Mouse (Mus musculus) hindbrain, embryonic 11.5 days (tissue): ENCODE measurements around the gene Ylpm1. TPM values are rescaled to one million over a fixed set of nuclear protein-coding genes. Genes with fewer than 3 reads are reported as not detected.

Experiments used
- ATAC-seq: fragments of 200-750 bp; cut with Nextera tagmentation; 2 replicates; pipeline ENCODE4 v1.8.0; 2017; ENCODE audit warnings: mild to moderate bottlenecking, moderate TSS enrichment, moderate library complexity; ENCODE audit not compliant: low FRiP score
- DNase-seq: peaks from one replicate; pipeline ENCODE4 v3.0.0-alpha.2; 2015; ENCODE audit warnings: low spot score
- H3K27ac ChIP-seq: fragments of 300-500 bp; sonication (generic); 2 replicates; pipeline ENCODE4 v1.5.1; 2014; ENCODE audit warnings: mild to moderate bottlenecking, low read depth, low read length
- H3K27me3 ChIP-seq: fragments of 300-500 bp; sonication (generic); 2 replicates; pipeline ENCODE4 v1.6.1; 2014; ENCODE audit warnings: mild to moderate bottlenecking, low read length, moderate library complexity, mixed read lengths; ENCODE audit not compliant: control insufficient read depth, insufficient read depth
- H3K36me3 ChIP-seq: fragments of 300-500 bp; sonication (generic); 2 replicates; pipeline ENCODE4 v1.6.1; 2014; ENCODE audit warnings: mild to moderate bottlenecking, low read length, moderate library complexity, mixed read lengths; ENCODE audit not compliant: control insufficient read depth, insufficient read depth
- H3K4me1 ChIP-seq: fragments of 300-500 bp; sonication (generic); replicated peaks from 2 replicates; pipeline ENCODE4 v1.6.1; 2014; ENCODE audit warnings: low read length, mixed read lengths; ENCODE audit not compliant: control insufficient read depth, insufficient read depth
- H3K4me2 ChIP-seq: fragments of 300-500 bp; sonication (generic); replicated peaks from 2 replicates; pipeline ENCODE4 v1.6.1; 2014; ENCODE audit warnings: mild to moderate bottlenecking, low read depth, low read length
- H3K4me3 ChIP-seq: fragments of 300-500 bp; sonication (generic); 2 replicates; pipeline ENCODE4 v1.5.1; 2014; ENCODE audit warnings: low read depth, low read length
- H3K9ac ChIP-seq: fragments of 300-500 bp; sonication (generic); 2 replicates; pipeline ENCODE4 v1.6.1; 2014; ENCODE audit warnings: low read depth, low read length
- H3K9me3 ChIP-seq: fragments of 300-500 bp; sonication (generic); 2 replicates; pipeline ENCODE4 v1.6.1; 2016; ENCODE audit warnings: low read length; ENCODE audit not compliant: control insufficient read depth
- WGBS: fragments of 180-500 bp; shearing (Covaris S2); extraction: QIAGEN DNeasy Blood & Tissue Kit; methylation state at CpG from one replicate; pipeline ENCODE4 v1.1.7; 2014; 5-methylcytosine and 5-hydroxymethylcytosine counted together
- polyA plus RNA-seq: library from polyadenylated mRNA; unstranded; fragments of >200 nt; fragmentation: Nextera tagmentation; extraction: Ambion mirVana; gene quantifications from 2 replicates; pipeline ENCODE4 v1.2.1, GENCODE M21; 2014

Gene Ylpm1
- polyA plus RNA-seq, 1 experiment from 2014 or later, result 53.2 TPM

DNA sequence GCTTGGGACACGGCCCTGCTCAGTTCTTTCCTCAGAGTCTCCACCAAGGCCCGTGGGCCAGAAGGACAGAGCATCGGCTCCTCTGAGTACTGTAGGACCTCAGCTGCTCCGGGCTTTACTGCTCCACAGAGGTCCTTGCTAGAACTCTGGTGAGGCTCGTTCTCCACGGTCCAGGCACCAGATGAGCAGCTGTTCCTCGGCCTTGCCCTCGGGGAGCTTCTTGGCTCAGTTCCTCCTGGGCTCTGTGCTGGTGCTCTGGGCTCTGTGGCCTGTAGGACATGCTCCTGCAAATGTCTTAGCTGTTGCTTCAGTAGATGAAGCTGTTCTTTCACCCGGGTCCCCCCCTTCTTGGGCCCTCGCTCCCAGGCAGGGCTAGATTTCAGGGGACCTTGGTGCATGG lies 98.6 kb downstream of the Ylpm1 start:
- Histone ChIP-seq H3K9me3 (no peaks in the 10 kb centered on the region), H3K4me1 (no peaks in the 10 kb centered on the region; the same call in 1 of the 2 replicates), H3K27ac (no peak overlapping the region; the same call in 1 of the 2 replicates), H3K36me3 (no peaks in the 10 kb centered on the region), H3K4me3 (no peak overlapping the region), H3K27me3 (no peaks in the 10 kb centered on the region), H3K9ac (no peak overlapping the region), H3K4me2 (no peak overlapping the region)
- no peak for ATAC-seq
- DNase-seq, result peak; percentile 7
- 85% methylated on average over 10 of the region's 10 CpGs for WGBS

GRCm38 (mm10) chr12:85095146-85095545 lies 99.0 kb downstream of the Ylpm1 start:
- no peak overlapping the region for H3K9ac ChIP-seq
- no peaks in the 10 kb centered on the region for H3K36me3 ChIP-seq
- ATAC-seq (no peak), DNase-seq (no peak)
- H3K4me2 ChIP-seq, result no peak overlapping the region
- no peaks in the 10 kb centered on the region for H3K9me3 ChIP-seq
- 85% methylated on average over 11 of the region's 11 CpGs for WGBS
- H3K27me3 ChIP-seq, result no peaks in the 10 kb centered on the region
- no peak overlapping the region for H3K4me3 ChIP-seq
- no peaks in the 10 kb centered on the region; the same call in 1 of the 2 replicates for H3K4me1 ChIP-seq
- H3K27ac ChIP-seq, result no peak overlapping the region; the same call in 1 of the 2 replicates

DNA sequence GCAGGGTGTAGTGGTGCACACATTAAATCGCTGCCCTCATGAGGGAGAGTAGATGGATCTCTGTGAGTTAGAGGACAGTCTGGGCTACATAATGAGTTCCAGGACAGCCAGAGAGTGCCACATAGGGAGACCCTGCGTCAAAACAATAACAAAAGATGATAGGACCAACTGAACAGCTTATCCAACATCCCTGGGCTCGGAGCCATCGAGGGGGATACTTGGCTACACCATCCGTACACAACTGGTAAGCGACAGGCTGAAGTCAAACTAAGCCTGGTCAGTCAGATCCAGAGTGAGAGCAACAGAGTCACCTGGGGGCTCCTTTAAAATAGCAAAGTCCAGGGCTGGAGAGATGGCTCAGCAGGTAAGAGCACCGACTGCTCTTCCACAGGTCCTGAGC lies 99.7 kb downstream of the Ylpm1 start:
- Histone ChIP-seq H3K36me3 (no peaks in the 10 kb centered on the region), H3K4me1 (no peaks in the 10 kb centered on the region; the same call in 1 of the 2 replicates), H3K9ac (no peak overlapping the region), H3K4me2 (no peak overlapping the region), H3K27me3 (no peaks in the 10 kb centered on the region), H3K27ac (no peak overlapping the region), H3K4me3 (no peak overlapping the region), H3K9me3 (no peaks in the 10 kb centered on the region)
- DNase-seq (no peak), ATAC-seq (no peak)
- WGBS, result 89% methylated on average over 7 of the region's 7 CpGs

DNA sequence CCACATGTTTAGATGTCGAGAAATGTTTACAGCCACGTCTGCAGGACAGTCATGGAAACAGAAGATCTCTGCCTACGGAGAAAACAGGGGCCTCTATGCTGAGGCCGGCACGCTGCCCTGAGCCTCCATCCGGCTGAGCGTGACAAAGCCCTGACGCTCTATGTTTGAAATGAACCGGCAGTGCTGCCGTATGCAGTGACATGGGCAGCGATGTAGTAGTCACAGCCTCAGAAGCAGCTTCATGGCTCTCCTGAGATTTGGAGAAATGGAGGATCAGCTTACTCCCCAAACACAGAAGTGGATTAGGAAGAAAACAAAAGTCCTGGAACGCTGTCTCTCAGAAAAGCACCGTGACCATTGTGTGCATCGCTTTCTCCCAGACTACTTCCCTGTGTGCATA lies 104.9 kb downstream of the Ylpm1 start:
- Histone ChIP-seq H3K36me3 (no peaks in the 10 kb centered on the region), H3K27ac (no peak overlapping the region), H3K9ac (no peak overlapping the region), H3K4me1 (no peaks in the 10 kb centered on the region), H3K4me2 (no peak overlapping the region), H3K9me3 (no peaks in the 10 kb centered on the region), H3K4me3 (no peak overlapping the region), H3K27me3 (no peaks in the 10 kb centered on the region)
- no peak for DNase-seq
- 63% methylated on average over 14 of the region's 14 CpGs for whole genome bisulfite sequencing
- ATAC-seq, result no peak

GRCm38 (mm10) chr12:85101521-85102106 lies 105.5 kb downstream of the Ylpm1 start:
- ATAC-seq, result no peak
- WGBS, result 83% methylated on average over 5 of the region's 5 CpGs
- no peak overlapping the region for H3K4me3 ChIP-seq
- H3K27ac ChIP-seq, result no peak overlapping the region
- H3K9me3 ChIP-seq, result no peaks in the 10 kb centered on the region
- no peaks in the 10 kb centered on the region for H3K36me3 ChIP-seq
- DNase-seq, result no peak
- no peak overlapping the region for H3K9ac ChIP-seq
- H3K4me2 ChIP-seq, result no peak overlapping the region
- H3K27me3 ChIP-seq, result no peaks in the 10 kb centered on the region
- H3K4me1 ChIP-seq, result no peaks in the 10 kb centered on the region

GRCm38 (mm10) chr12:85103096-85103495 lies 107.0 kb downstream of the Ylpm1 start:
- no peaks in the 10 kb centered on the region for H3K9me3 ChIP-seq
- DNase-seq (no peak), ATAC-seq (no peak)
- H3K4me2 ChIP-seq, result no peak overlapping the region
- no peaks in the 10 kb centered on the region for H3K4me1 ChIP-seq
- H3K27me3 ChIP-seq, result no peaks in the 10 kb centered on the region
- H3K27ac ChIP-seq, result no peak overlapping the region
- WGBS, result 83% methylated on average over 8 of the region's 8 CpGs
- H3K4me3 ChIP-seq, result no peak overlapping the region
- no peak overlapping the region for H3K9ac ChIP-seq
- H3K36me3 ChIP-seq, result no peaks in the 10 kb centered on the region

- Histone ChIP-seq H3K36me3 (no peaks in the 10 kb centered on the region), H3K27me3 (no peaks in the 10 kb centered on the region), H3K4me2 (no peak overlapping the region), H3K9me3 (no peaks in the 10 kb centered on the region), H3K9ac (no peak overlapping the region), H3K4me3 (no peak overlapping the region), H3K4me1 (0 out of 2 replicates have a peak, but pooled peaks cover under 1% of the 10 kb centered on the region), H3K27ac (no peak overlapping the region)
- 87% methylated on average over 8 of the region's 8 CpGs for WGBS
- DNase-seq, result no peak
- ATAC-seq, result no peak
Measured at GRCm38 (mm10) chr12:85104789-85105188, 108.7 kb downstream of the Ylpm1 start.

DNA sequence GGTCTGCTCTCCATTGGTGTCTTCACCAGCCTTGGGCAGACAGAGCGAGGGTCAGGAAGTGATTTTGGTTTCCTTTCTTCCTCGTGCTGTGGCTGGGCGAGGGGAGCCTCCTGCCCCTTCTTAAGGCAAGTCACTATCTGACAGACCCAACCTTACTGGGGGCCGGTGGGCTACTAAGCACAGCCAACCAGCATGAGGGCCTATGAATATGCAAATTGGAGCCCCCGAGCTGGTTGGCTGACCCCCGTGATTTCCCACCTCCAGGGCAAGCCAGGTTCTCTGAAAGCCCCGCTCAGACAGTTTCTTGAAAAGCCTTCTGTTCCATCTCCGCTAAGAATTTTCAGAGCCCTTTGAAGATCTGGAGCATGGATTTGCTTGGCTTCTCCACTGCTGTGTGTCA lies 110.2 kb downstream of the Ylpm1 start:
- H3K4me1 ChIP-seq, result 0 out of 2 replicates have a peak, but pooled peaks cover 3% of the 10 kb centered on the region
- H3K9me3 ChIP-seq, result no peaks in the 10 kb centered on the region
- DNase-seq, result peak; percentile 27
- no peak overlapping the region for H3K27ac ChIP-seq
- H3K36me3 ChIP-seq, result no peaks in the 10 kb centered on the region
- H3K27me3 ChIP-seq, result no peaks in the 10 kb centered on the region
- H3K4me2 ChIP-seq, result 0 out of 2 replicates have a peak overlapping the region, but pooled peaks have one; percentile 12
- 3% methylated on average over 8 of the region's 8 CpGs for WGBS
- ATAC-seq, result no peak
- no peak overlapping the region for H3K9ac ChIP-seq
- H3K4me3 ChIP-seq, result no peak overlapping the region

DNA sequence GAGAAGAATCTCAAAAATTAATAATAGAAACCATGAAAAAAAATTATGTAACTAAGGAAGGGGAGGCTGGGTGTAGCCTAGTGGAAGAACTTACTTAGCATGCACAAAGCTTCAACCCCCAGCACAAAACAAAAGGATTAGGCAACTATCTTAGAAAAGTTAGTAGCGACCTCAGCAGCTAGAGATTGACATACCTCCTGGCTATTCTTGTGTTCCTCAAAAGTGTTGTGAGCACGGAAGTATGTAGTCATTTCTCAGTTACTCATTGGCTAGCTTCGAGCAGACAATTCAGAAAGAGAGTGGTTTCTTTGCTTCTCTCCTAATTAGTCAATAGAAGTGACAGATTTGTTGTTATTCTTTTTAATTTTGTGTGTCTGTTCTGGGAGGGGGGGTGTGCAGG lies 112.5 kb downstream of the Ylpm1 start:
- no peaks in the 10 kb centered on the region for H3K36me3 ChIP-seq
- no peak overlapping the region for H3K27ac ChIP-seq
- peaks cover 3% of the 10 kb centered on the region; the same call in 1 of the 2 replicates for H3K4me1 ChIP-seq
- no peak overlapping the region for H3K4me3 ChIP-seq
- no peaks in the 10 kb centered on the region for H3K27me3 ChIP-seq
- H3K4me2 ChIP-seq, result no peak overlapping the region
- no peaks in the 10 kb centered on the region for H3K9me3 ChIP-seq
- no peak for ATAC-seq
- WGBS, result 60% methylated on average over 3 of the region's 3 CpGs
- no peak for DNase-seq
- H3K9ac ChIP-seq, result no peak overlapping the region
